Mouse (Mus musculus): ENCODE data around the gene Ptcd2.

GRCm38 (mm10) chr13:99306164-99306563 is 38.3 kb downstream of the Ptcd2 start:
- no peak for TF ChIP-seq CTCF (IDR thresholded peaks at IDR 0.05; ENCODE audit: control insufficient read depth, insufficient read depth, insufficient read length)
- TF ChIP-seq MAX (IDR thresholded peaks at IDR 0.05), result no peak
- TF ChIP-seq MYOG (IDR thresholded peaks at IDR 0.05; ENCODE audit: control insufficient read depth, extremely low read depth, insufficient read length), result no peak
- TF ChIP-seq USF1 (IDR thresholded peaks at IDR 0.05; ENCODE audit: low read depth), result no peak
- TF ChIP-seq MYOD1 (IDR thresholded peaks at IDR 0.05; ENCODE audit: control insufficient read depth, insufficient read length, low read depth), result no peak
- no peak for TF ChIP-seq CEBPB (IDR thresholded peaks at IDR 0.05; ENCODE audit: low read depth)
- no peak for TF ChIP-seq FOSL1 (IDR thresholded peaks at IDR 0.05; ENCODE audit: insufficient read depth, low read length, poor library complexity, severe bottlenecking)
